Mouse (Mus musculus): ENCODE results near the gene B4galt5. TPM values are rescaled to one million over a fixed set of nuclear protein-coding genes. Genes with fewer than 3 reads are reported as not detected.

B4galt5 gene
- polyA plus RNA-seq, 1 experiment from 2014 or later: 24.1 TPM

DNA sequence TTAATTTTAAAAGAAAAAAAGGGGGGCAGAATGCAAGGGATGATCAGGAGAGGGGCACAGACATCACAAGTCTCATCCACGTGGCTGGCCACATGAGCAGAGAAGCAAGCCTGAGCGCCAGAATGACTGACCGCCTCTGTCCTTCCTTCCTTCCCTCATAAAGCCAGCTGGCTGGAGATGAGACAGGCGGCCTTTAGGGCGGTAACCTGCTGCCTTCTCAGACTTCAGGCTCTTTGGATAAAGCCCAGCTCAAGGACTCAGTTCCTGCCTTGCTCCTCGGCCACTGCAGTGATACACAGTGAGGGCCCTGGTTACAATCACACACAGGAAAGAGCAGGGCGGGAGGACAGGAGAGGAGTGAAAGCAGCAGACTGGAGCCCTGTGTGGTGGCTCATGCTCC lies 94.8 kb downstream of the B4galt5 start:
- TF ChIP-seq CTCF (IDR thresholded peaks at IDR 0.05; ENCODE audit: low read depth): no peak
- 49% methylated on average over 7 of the region's 7 CpGs for WGBS
- ATAC-seq (ENCODE audit: insufficient read depth) (no peak), DNase-seq (peak; percentile 53)
- peaks cover 15% of the 10 kb centered on the region for H3K4me1 ChIP-seq (ENCODE audit: insufficient read depth)
- peak overlapping the region; percentile 48; the same call in 1 of the 2 replicates for H3K27ac ChIP-seq (ENCODE audit: low read depth)
- no peak overlapping the region for H3K4me3 ChIP-seq (ENCODE audit: low read depth, low read length)
- H3K4me2 ChIP-seq: no peak overlapping the region
- no peaks in the 10 kb centered on the region for H3K27me3 ChIP-seq (ENCODE audit: insufficient read depth, low read length)
- no peaks in the 10 kb centered on the region for H3K36me3 ChIP-seq (ENCODE audit: insufficient read depth)
- H3K9ac ChIP-seq: no peak overlapping the region
- H3K9me3 ChIP-seq (ENCODE audit: low read depth, low read length): no peaks in the 10 kb centered on the region

DNA sequence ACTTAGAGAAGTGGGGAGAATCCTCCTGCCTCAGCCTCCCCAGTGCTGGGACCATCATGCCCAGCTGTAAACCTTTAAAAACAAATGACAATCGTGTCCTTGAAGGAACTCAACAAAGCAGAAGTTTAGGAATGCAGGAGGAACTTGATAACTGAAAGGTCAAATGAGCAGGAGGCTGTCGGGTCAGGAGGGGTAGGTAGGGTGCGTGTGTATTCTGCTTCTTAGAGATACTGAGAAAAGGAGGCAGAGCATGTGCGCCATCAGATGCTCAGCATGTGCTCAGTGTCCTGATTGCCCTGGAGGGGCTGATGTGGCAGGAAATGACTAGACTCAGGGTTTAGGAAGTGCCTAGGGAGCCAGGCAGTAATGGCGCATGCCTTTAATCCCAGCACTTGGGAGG lies 95.5 kb downstream of the B4galt5 start:
- no peak overlapping the region for H3K4me3 ChIP-seq (ENCODE audit: low read depth, low read length)
- no peaks in the 10 kb centered on the region for H3K9me3 ChIP-seq (ENCODE audit: low read depth, low read length)
- no peaks in the 10 kb centered on the region for H3K27me3 ChIP-seq (ENCODE audit: insufficient read depth, low read length)
- DNase-seq (no peak), ATAC-seq (ENCODE audit: insufficient read depth) (no peak)
- H3K9ac ChIP-seq: no peak overlapping the region
- WGBS: 70% methylated on average over 5 of the region's 5 CpGs
- H3K27ac ChIP-seq (ENCODE audit: low read depth): no peak overlapping the region
- H3K4me1 ChIP-seq (ENCODE audit: insufficient read depth): peaks cover 15% of the 10 kb centered on the region
- H3K36me3 ChIP-seq (ENCODE audit: insufficient read depth): no peaks in the 10 kb centered on the region
- TF ChIP-seq CTCF (IDR thresholded peaks at IDR 0.05; ENCODE audit: low read depth): no peak
- no peak overlapping the region for H3K4me2 ChIP-seq

DNA sequence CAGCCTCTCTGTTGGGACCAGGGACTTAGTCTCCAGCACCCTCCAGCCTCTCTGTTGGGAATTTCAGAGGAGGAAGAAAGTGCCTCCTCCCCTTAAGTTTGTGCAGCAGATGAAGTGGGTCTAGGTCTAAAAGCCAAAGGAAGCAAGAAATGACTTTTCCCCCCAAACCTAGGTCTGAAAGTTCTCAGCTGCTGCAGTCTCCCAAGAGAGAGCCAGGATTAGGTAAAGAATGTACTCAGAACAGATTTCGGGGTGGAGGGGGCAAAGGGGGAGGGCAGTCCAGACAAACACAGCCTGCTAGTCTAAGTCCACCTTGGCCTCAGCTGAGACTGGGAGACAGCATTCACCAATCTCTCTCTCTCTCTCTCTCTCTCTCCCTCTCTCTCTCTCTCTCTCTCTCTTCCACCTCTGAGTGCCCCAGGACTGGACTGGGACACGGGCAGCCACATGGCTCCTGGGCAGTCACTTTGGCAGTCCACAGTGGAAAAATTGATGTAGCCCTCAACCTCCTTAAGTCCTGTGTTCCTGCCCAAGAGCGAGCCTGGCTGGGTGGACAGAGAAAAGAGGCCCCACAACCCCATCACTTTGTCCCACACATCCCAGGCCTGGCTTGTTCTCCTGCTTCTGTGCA lies 96.8 kb downstream of the B4galt5 start:
- Histone ChIP-seq H3K9ac (no peak overlapping the region), H3K4me1 (ENCODE audit: insufficient read depth) (peaks cover 15% of the 10 kb centered on the region), H3K9me3 (ENCODE audit: low read depth, low read length) (no peaks in the 10 kb centered on the region), H3K27me3 (ENCODE audit: insufficient read depth, low read length) (no peaks in the 10 kb centered on the region), H3K27ac (ENCODE audit: low read depth) (no peak overlapping the region; the same call in 1 of the 2 replicates), H3K4me2 (no peak overlapping the region), H3K4me3 (ENCODE audit: low read depth, low read length) (no peak overlapping the region), H3K36me3 (ENCODE audit: insufficient read depth) (no peaks in the 10 kb centered on the region)
- ATAC-seq (ENCODE audit: insufficient read depth): no peak
- WGBS: 20% methylated on average over 3 of the region's 3 CpGs
- DNase-seq: no peak
- TF ChIP-seq CTCF (IDR thresholded peaks at IDR 0.05; ENCODE audit: low read depth): no peak

DNA sequence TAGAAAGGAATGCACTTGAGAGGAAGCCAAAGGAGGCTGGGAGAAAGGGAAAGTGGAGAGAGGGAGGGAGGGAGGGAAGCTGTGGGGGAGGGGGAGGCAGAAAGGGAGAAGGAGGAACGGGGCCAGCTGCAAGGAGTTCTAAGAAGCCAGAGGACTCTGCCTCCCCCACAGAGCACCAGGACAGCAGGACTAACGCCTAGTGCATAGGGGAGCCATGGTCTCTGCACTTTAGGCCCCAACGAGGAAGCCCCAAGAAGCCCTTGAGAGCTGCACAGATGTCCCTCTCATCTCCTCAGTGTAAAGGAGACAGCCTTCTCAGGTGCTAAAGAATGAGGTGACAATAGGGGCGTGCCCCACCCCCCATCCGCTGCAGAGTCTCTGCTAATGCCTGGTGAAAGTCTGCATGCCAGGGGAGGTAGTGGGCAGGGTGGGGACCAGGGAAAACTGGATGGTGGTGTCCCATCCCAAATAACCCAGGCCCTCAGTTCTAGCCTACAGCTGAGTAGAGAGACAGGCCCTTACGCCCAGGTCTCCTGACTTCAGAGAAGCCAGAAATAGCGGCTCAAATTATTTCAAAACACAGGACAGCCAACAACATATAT lies 98.1 kb downstream of the B4galt5 start:
- Histone ChIP-seq H3K4me1 (ENCODE audit: insufficient read depth) (peaks cover 15% of the 10 kb centered on the region), H3K27me3 (ENCODE audit: insufficient read depth, low read length) (no peaks in the 10 kb centered on the region), H3K27ac (ENCODE audit: low read depth) (peak overlapping the region; percentile 48), H3K4me2 (peak overlapping the region; percentile 51), H3K4me3 (ENCODE audit: low read depth, low read length) (0 out of 2 replicates have a peak overlapping the region, but pooled peaks have one; percentile 5), H3K36me3 (ENCODE audit: insufficient read depth) (no peaks in the 10 kb centered on the region), H3K9ac (no peak overlapping the region), H3K9me3 (ENCODE audit: low read depth, low read length) (no peaks in the 10 kb centered on the region)
- WGBS: 10% methylated on average over 7 of the region's 7 CpGs
- DNase-seq: peak; percentile 70
- ATAC-seq (ENCODE audit: insufficient read depth): peak; percentile 47
- no peak for TF ChIP-seq CTCF (IDR thresholded peaks at IDR 0.05; ENCODE audit: low read depth)

DNA sequence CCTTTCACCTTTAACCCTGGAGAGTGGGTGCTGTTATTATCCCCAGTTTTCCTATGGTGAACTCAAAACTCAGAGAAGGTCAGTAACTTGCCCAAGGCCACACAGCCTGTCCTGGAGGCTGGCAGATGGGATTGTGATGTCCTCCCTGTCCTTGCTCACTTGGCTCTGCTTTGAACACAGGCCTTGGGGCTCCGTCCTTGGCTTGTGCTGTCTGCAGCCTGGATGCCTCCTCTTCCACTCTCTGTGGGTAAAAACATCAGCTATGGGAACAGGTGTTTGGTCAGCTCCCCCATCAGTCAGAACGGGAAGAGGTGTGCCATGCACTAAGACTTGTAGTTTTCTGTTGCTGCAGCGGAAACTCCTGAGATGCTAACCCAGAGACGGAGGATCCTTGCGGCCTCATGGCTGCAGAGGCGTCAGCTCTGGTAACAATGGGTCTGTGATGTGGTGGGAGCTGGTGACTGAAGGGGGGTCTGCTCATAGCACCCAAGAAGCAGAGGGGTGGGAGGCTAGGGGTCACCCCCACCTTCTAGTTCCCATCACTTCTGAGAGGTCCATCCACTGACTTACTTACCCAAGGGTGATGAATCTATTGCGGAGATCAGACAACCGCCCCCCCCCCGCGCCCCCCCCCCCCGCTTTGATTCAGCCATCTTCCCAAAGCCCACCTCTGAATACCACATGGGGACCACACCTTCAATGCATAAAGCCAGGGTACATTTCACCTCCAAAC lies 98.8 kb downstream of the B4galt5 start:
- WGBS: 33% methylated on average over 11 of the region's 11 CpGs
- Histone ChIP-seq H3K4me1 (ENCODE audit: insufficient read depth) (peaks cover 15% of the 10 kb centered on the region), H3K9me3 (ENCODE audit: low read depth, low read length) (no peaks in the 10 kb centered on the region), H3K27ac (ENCODE audit: low read depth) (peak overlapping the region; percentile 59; the same call in 1 of the 2 replicates), H3K4me3 (ENCODE audit: low read depth, low read length) (no peak overlapping the region), H3K4me2 (peak overlapping the region; percentile 51), H3K27me3 (ENCODE audit: insufficient read depth, low read length) (no peaks in the 10 kb centered on the region), H3K9ac (no peak overlapping the region), H3K36me3 (ENCODE audit: insufficient read depth) (no peaks in the 10 kb centered on the region)
- TF ChIP-seq CTCF (IDR thresholded peaks at IDR 0.05; ENCODE audit: low read depth): no peak
- peak; percentile 26; the same call in 1 of the 2 replicates for ATAC-seq (ENCODE audit: insufficient read depth)
- DNase-seq: no peak

DNA sequence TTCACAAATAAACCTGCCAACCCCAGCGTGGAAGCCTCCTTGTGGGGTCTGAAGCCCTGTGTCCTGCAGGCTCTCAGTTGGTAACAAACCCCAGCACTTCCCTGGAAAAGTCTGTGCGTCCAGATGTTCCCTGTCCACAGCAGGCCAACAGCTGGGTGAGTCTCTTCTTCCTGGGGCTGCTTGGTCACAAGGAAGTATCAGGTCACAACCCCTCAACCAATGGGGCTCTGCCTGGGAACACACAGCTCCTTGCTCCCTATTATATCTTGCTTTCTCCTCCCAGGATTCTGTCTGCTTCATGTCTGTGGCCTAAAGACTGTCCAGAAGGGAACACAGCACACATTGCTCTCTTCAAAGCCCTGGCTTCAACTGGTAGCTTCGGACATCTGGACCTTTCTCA lies 99.4 kb downstream of the B4galt5 start:
- no peak for TF ChIP-seq CTCF (IDR thresholded peaks at IDR 0.05; ENCODE audit: low read depth)
- peak overlapping the region; percentile 59; the same call in 1 of the 2 replicates for H3K27ac ChIP-seq (ENCODE audit: low read depth)
- H3K36me3 ChIP-seq (ENCODE audit: insufficient read depth): no peaks in the 10 kb centered on the region
- no peak overlapping the region for H3K9ac ChIP-seq
- WGBS: 37% methylated on average over 3 of the region's 3 CpGs
- no peaks in the 10 kb centered on the region for H3K9me3 ChIP-seq (ENCODE audit: low read depth, low read length)
- no peak overlapping the region for H3K4me3 ChIP-seq (ENCODE audit: low read depth, low read length)
- H3K4me2 ChIP-seq: no peak overlapping the region
- ATAC-seq (ENCODE audit: insufficient read depth) (peak; percentile 74), DNase-seq (peak; percentile 82)
- H3K27me3 ChIP-seq (ENCODE audit: insufficient read depth, low read length): no peaks in the 10 kb centered on the region
- peaks cover 15% of the 10 kb centered on the region for H3K4me1 ChIP-seq (ENCODE audit: insufficient read depth)

Other genes starting within 250 kb of the B4galt5 start
- 0.37 and 0.42 TPM in 2 replicates for gene Kcnb1, start 159.0 kb downstream of the B4galt5 start, polyA plus RNA-seq (2014; fragmentation: Nextera tagmentation; extraction: Ambion mirVana)
- 16.0 and 18.6 TPM in 2 replicates for gene Ptgis, start 108.6 kb downstream of the B4galt5 start, polyA plus RNA-seq (2014; fragmentation: Nextera tagmentation; extraction: Ambion mirVana)
- gene Slc9a8, start 72.5 kb upstream of the B4galt5 start, polyA plus RNA-seq (2014; fragmentation: Nextera tagmentation; extraction: Ambion mirVana): 22.5 and 23.6 TPM in 2 replicates
- gene Rnf114, start 143.5 kb upstream of the B4galt5 start, polyA plus RNA-seq (2014; fragmentation: Nextera tagmentation; extraction: Ambion mirVana): 94.7 and 98.7 TPM in 2 replicates
- gene Spata2, start 143.7 kb upstream of the B4galt5 start, polyA plus RNA-seq (2014; fragmentation: Nextera tagmentation; extraction: Ambion mirVana): 15.6 and 16.4 TPM in 2 replicates
- 152 and 162 TPM in 2 replicates for gene Snai1, start 189.0 kb upstream of the B4galt5 start, polyA plus RNA-seq (2014; fragmentation: Nextera tagmentation; extraction: Ambion mirVana)

Data from lung, embryonic 14.5 days (tissue).